Mouse (Mus musculus) left cerebral cortex, postnatal 36 days (tissue): Measurements from ENCODE around the gene Ppp2r5b. TPM values are rescaled to one million over a fixed set of nuclear protein-coding genes. Genes with fewer than 3 reads are reported as not detected.

Experiments used
- DNase-seq, 2 experiments: peaks; one replicate each; pipeline ENCODE4 v3.0.0; 2021 to 2022; ENCODE audit warnings: low spot score in 2 of 2, mixed read lengths in 1 of 2
- intact Hi-C: fragments of 180-260 bp; cut with DNase I; formaldehyde crosslinking; loops from one replicate; pipeline ENCODE4 v1.15.1; 2025
- total RNA-seq, 2 experiments: library from RNA; stranded (reverse); gene quantifications; 2 replicates each; pipeline ENCODE4 v1.2.3; 2021

Gene Ppp2r5b
- total RNA-seq, 2 experiments from 2014 or later = 160 to 173 TPM

- intact Hi-C loops = no loop called here
- DNase-seq = no peak
Observed at GRCm38 (mm10) chr19:6270661-6271060, 35.0 kb upstream of the Ppp2r5b start.

GRCm38 (mm10) chr19:6269798-6270475, 34.3 kb upstream of the Ppp2r5b start:
- DNase-seq = no peak
- intact Hi-C loops = no loop called here

DNA sequence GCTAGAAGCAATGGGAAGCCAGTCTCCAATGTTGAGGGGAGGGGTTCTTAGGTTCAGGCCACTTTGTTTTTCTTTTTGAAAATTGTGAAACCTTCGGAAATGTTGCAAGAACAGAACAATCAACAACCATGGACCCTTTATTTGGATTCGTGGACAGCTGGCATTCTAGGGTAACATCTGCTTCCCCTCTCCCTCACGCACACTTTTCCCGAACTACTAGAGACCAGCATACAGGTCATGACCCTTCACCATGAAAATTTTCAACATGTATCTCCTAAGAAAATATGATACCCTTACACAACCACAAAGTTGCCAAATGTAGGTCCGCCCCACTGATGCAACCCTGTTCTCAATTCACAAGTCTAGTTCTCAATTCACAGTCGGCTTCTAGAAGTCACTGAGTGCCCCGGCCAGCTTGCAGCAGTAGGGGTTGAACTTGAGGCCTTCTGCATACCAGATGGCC, 33.0 kb upstream of the Ppp2r5b start:
- intact Hi-C loops = loop anchor here (1.0 kb wide), 1 partner anchor 37 kb away; no protein-coding TSS in a partner anchor
- DNase-seq = no peak

DNA sequence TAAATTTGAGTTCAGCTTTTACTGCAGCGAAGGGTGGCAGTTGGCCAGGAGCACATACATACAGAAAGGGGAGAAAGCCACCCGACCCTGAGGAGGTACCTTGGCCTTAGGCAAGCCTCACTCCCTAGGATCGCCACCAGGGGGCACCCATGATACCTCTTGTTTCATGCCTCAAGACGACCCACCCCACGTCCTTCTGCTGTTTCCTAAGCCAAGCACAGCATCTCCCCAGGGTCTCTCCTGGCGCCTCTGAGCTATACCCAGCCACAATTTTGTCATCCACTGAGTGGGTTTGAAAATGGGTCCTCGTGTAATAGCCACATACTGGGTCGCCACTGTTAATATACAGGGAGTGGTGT, 32.5 kb upstream of the Ppp2r5b start:
- peak; percentile 74 to 77 for DNase-seq
- intact Hi-C loops = loop anchor here (1.0 kb wide), 1 partner anchor 37 kb away; no protein-coding TSS in a partner anchor

GRCm38 (mm10) chr19:6267306-6268169, 31.9 kb upstream of the Ppp2r5b start:
- DNase-seq = no peak
- intact Hi-C loops = loop anchor here (1.0 kb wide), 1 partner anchor 38 kb away; no protein-coding TSS in a partner anchor

DNA sequence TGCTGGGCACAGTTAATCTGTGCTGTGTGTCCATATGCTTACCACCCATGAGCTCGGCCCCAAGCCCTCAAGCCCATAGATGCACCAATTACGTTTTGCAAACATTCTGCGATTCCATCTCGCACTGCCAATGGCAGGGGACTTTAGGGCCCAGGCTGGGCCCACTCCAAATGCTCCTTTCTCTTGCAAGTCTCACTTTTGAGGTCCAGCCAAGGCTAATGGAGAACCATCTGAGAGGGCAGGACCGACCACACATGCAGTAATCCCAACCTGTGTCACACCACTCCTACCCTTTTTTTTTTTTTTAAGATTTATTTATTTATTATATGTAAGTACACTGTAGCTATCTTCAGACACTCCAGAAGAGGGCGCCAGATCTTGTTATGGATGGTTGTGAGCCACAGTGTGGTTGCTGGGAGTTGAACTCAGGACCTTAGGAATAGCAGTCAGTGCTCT, 30.1 kb upstream of the Ppp2r5b start:
- intact Hi-C loops = loop anchor here (2.0 kb wide), 1 partner anchor 65 kb away; no protein-coding TSS in a partner anchor

GRCm38 (mm10) chr19:6264945-6265344, 29.3 kb upstream of the Ppp2r5b start:
- intact Hi-C loops = loop anchor here (2.0 kb wide), 1 partner anchor 66 kb away; no protein-coding TSS in a partner anchor
- no peak for DNase-seq

More for the DNA sequence above, 30.1 kb upstream of the Ppp2r5b start:
- DNase-seq = no peak

GRCm38 (mm10) chr19:6264200-6264599, 28.5 kb upstream of the Ppp2r5b start:
- DNase-seq = peak; percentile 36 to 52
- intact Hi-C loops = loop anchor here (2.0 kb wide), 1 partner anchor 67 kb away; no protein-coding TSS in a partner anchor

DNA sequence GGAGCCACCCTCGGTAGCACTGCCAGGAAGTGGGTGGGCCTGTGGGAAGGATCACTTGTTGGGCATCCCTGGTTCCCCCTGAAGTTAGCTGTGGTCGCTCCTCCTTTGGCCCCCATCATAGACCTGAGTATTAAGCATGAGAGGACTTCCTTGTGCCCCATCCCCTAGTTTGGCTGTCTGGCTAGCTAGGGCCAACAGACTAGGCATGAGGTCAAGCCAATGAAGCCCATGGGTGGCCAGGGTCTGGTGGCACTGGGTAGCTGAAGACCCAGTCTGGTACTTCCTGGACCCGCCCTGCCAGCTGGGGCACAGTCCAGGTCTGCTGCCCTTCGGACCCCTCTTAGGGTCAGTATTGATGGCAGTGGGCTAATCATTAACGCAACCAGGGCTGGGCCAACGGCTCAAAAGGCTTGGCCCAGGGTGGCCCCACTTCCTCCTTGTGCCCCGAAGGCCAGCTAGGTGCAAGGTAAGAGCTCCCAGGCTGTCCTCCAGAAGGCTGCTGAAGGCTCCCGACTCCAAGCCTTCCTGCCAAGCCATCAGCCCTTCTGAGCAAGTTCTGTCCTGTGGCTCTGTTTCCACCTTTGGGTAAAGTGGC, 27.3 kb upstream of the Ppp2r5b start:
- DNase-seq = no peak
- intact Hi-C loops = no loop called here

DNA sequence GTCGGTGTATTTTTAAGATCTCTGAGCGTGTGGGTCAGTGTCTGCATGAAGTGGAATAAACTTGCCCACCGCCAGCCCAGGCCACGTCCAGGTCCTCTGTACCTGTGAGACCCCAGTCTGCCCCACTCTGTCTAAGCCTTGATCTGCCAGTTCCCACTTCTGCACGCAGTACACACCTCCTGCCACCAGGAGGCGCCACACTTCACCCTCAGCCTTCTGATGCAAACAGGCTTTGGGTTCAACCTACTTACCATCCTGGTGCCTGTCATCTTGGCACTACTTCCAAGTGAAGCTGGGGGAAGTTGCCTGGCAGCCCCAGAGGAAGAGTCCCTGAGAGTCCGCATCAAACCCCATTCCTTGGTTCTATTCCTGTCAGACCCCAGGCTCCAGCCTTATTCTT, 26.6 kb upstream of the Ppp2r5b start:
- intact Hi-C loops = no loop called here
- DNase-seq = peak in 1 of 2 experiments; percentile 45

DNA sequence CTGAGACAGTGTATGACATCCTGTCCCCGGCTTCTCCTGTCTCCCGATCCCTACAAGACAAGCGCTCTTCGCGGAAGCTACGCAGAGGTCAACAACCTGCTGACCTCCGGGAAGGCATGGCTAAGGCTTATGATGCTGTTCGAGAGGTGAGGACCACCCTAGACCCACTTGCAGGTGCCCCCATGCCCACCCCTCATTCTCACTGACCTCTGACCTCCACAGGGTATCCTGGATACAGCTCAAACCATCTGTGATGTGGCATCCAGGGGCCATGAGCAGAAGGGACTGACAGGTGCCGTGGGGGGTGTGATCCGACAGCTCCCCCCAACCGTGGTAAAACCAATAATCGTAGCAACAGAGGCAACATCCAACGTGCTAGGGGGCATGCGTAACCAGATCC, 25.7 kb upstream of the Ppp2r5b start:
- DNase-seq = no peak
- intact Hi-C loops = no loop called here

- DNase-seq = no peak
- intact Hi-C loops = no loop called here
Observed at GRCm38 (mm10) chr19:6260946-6261345, 25.3 kb upstream of the Ppp2r5b start.

DNA sequence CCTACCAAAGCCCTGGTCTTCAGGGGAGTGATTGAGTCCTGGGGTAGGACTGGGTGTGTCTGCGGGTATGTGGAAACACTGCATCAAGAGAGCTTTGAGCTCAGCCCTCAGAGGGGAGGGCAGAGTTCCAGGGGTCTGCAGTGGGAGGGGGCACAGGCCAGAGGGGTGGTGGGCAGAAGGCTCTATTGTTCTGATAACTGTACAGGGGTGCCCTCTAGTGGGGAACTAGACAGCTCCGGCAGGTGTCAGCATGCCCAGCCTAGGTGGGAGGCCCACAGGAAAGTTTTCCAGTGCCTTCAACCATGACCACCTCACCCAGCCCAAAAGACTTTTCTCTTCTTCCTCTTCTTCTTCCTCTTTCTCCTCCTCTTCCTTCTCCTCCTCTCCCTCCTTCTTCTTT, 24.8 kb upstream of the Ppp2r5b start:
- no peak for DNase-seq
- intact Hi-C loops = no loop called here

DNA sequence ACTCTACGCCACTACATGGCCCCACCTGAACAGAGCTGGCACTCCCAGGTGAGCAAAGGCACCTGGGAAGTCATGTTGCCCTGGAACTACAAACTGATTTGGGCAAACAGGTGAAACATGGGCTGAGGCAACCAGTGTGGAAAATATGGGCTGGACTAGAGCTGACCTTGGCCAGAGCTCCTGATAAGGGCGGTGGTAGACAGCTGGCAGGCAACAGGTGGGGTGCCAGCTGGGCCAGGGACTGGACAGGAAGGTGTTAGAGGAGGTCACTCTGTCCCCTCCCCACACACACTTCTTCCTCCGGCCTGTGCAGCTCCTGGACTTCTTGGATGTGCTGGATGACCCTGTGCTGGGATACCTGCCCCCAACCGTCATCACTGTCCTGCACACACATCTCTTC, 17.3 kb upstream of the Ppp2r5b start:
- intact Hi-C loops = no loop called here
- no peak for DNase-seq

DNA sequence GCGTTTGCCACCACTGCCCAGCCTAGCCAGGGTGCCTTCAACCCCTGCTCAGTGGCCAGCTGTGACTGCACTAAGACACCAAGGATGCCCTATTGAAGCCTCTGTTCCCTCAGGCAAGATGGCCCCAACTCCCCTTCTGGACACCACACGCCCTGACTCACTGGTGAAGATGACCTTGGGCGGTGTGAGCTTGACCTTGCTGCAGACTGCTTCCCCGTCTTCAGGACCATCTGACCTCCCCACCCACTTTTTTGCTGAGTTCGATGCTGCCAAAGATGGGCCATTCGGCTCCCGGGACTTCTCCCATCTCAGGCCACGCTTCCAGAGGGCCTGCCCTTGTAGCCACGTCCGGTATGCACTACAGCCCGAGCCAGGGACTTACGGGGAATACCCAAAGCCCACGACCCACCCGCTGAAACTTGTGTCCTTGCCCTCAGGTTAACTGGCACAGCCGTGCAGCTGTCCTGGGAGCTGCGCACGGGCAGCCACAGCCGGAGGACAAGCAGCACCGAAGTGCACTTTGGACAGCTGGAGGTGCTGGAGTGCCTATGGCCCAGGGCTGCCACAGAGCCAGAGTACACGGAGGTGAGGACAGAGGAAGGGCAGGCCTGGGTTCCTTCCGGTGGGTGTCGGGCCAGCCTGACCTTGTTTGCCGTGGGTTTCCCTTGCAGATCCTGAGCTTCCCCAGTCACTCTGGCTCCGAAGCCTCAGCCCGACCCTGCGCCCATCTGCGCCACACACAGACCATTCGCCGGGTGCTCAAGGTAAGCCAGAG, 12.0 kb upstream of the Ppp2r5b start:
- DNase-seq = no peak
- intact Hi-C loops = loop anchor here (10.0 kb wide), 1 partner anchor 697 kb away; the partner anchor contains the start of genes Bad and Gpr137

DNA sequence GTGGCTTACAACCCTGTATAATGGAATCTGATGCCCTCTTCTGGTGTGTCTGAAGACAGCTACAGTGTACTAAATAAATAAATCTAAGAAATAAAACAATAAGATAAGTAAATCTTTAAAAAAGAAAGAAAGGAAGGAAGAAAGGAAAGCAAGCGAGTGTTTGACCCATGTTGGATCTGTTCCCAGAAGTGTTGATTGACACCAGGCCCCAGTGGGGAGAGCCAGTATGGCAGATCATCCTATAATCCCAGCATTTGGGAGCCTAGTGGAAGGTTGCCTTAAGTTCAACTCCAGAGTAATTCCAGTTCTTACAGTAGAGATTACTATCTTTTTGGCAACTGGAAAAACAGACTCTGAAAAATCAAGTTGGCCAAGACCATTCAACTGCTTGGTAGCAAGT, 10.1 kb upstream of the Ppp2r5b start:
- intact Hi-C loops = loop anchor here (10.0 kb wide), 1 partner anchor 699 kb away; the partner anchor contains the start of genes Bad and Gpr137
- DNase-seq = no peak

DNA sequence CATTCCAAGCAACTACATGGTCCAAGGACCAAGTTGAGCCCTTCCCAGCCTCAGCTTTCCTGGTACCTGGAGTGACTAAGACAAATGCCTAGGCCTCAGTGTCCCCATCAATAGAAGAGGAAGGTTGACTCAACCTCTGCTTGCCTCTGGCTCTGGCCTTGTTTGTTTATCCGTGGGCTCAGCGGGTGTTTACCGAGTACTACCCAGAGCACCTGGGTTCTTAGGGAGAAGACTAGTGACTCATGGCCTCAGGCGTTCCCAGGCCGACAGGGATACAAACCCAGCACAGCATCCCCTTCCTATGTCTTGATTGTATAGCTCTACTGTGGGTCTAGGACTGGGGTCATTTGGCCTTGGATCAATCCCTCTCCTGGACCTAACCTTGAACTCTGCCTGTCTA, 7.6 kb upstream of the Ppp2r5b start:
- intact Hi-C loops = loop anchor here (5.0 to 10.0 kb wide), 2 partner anchors 116 to 702 kb away; partner anchors contain the start of genes Bad, Gpr137 and Snx15
- no peak for DNase-seq

GRCm38 (mm10) chr19:6242281-6242680, 6.6 kb upstream of the Ppp2r5b start:
- DNase-seq = no peak
- intact Hi-C loops = loop anchor here (5.0 to 10.0 kb wide), 2 partner anchors 115 to 703 kb away; partner anchors contain the start of genes Bad, Gpr137 and Snx15
